Mouse (Mus musculus): ENCODE results near the gene Traf6. TPM values are rescaled to one million over a fixed set of nuclear protein-coding genes. Genes with fewer than 3 reads are reported as not detected.
"Not testable (repeated sequence)": the region's sequence is repeated elsewhere in the genome, so short reads cannot be mapped to it uniquely, and the experiment has no call there.

The Traf6 gene
- polyA plus RNA-seq, 1 experiment: 17.6 TPM

DNA sequence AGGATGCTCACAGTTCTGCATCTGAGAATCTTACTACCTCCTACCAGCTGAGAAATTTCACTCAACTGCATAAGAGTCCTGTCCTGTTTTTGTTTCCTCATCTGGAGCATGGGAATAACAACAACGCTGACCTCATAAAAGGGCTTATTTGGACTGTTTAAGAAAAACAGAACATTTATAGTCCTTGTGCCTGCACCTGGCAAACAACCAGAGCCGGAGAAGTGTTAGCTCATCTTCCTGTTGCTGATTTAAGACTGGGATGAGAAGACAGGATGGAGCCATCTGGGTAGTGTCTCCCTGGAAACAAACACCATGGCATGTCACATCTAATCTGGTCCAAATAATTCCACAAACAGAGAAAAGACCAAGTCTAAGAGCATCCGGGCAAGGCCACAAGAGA lies 55.3 kb downstream of the Traf6 start:
- Histone ChIP-seq H3K36me3 (ENCODE audit: control insufficient read depth, insufficient read depth, low read length, poor library complexity, severe bottlenecking) (no peaks in the 10 kb centered on the region), H3K9ac (ENCODE audit: low read depth, poor library complexity, severe bottlenecking) (no peak overlapping the region), H3K4me1 (ENCODE audit: control insufficient read depth, insufficient read depth, low read length) (peaks cover 1% of the 10 kb centered on the region), H3K27me3 (ENCODE audit: control insufficient read depth, insufficient read depth, low read length, poor library complexity, severe bottlenecking) (no peaks in the 10 kb centered on the region), H3K27ac (ENCODE audit: insufficient read depth, low read length) (no peak overlapping the region), H3K4me3 (ENCODE audit: low read depth, low read length) (no peak overlapping the region), H3K9me3 (replicated peaks; ENCODE audit: control insufficient read depth, insufficient read depth, low read length, poor library complexity, severe bottlenecking) (no peaks in the 10 kb centered on the region)
- TF ChIP-seq CTCF (IDR thresholded peaks at IDR 0.05; ENCODE audit: low read depth, low read length) (no peak), EP300 (IDR thresholded peaks at IDR 0.05; ENCODE audit: insufficient read depth, low read depth, low read length) (no peak), POLR2A (IDR thresholded peaks at IDR 0.05; ENCODE audit: insufficient read depth, low read length) (no peak)

- no peaks in the 10 kb centered on the region for H3K9me3 ChIP-seq (replicated peaks; ENCODE audit: control insufficient read depth, insufficient read depth, low read length, poor library complexity, severe bottlenecking)
- H3K27me3 ChIP-seq (ENCODE audit: control insufficient read depth, insufficient read depth, low read length, poor library complexity, severe bottlenecking): no peaks in the 10 kb centered on the region
- H3K27ac ChIP-seq (ENCODE audit: insufficient read depth, low read length): no peak overlapping the region
- no peak overlapping the region for H3K9ac ChIP-seq (ENCODE audit: low read depth, poor library complexity, severe bottlenecking)
- H3K4me1 ChIP-seq (ENCODE audit: control insufficient read depth, insufficient read depth, low read length): no peaks in the 10 kb centered on the region
- H3K36me3 ChIP-seq (ENCODE audit: control insufficient read depth, insufficient read depth, low read length, poor library complexity, severe bottlenecking): no peaks in the 10 kb centered on the region
- H3K4me3 ChIP-seq (ENCODE audit: low read depth, low read length): no peak overlapping the region
- no peak for TF ChIP-seq EP300 (IDR thresholded peaks at IDR 0.05; ENCODE audit: insufficient read depth, low read depth, low read length)
- TF ChIP-seq CTCF (IDR thresholded peaks at IDR 0.05; ENCODE audit: low read depth, low read length): no peak
- TF ChIP-seq POLR2A (IDR thresholded peaks at IDR 0.05; ENCODE audit: insufficient read depth, low read length): no peak
These were observed 61.7 kb downstream of the Traf6 start for GRCm38 (mm10) chr2:101739914-101740313.

DNA sequence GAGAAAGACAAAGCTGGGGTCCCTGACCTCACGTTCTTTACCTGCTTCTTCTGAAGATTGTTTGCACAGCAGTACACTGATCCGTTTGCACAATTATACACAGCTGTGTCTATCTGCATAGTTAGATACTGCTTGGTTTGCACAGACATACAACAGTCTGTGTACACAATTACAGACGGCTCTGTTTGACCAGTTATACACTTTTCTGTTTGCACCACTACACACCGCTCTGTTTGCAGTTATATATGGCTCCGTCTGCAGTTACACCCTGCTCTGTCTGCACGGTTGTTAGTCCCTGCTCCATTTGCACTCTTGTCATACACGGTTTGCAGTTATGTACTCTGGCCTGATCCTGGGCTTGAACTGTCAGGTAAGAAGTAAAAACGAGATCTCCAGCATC lies 63.4 kb downstream of the Traf6 start:
- Histone ChIP-seq H3K4me1 (ENCODE audit: control insufficient read depth, insufficient read depth, low read length) (no peaks in the 10 kb centered on the region), H3K9me3 (replicated peaks; ENCODE audit: control insufficient read depth, insufficient read depth, low read length, poor library complexity, severe bottlenecking) (no peaks in the 10 kb centered on the region), H3K9ac (ENCODE audit: low read depth, poor library complexity, severe bottlenecking) (no peak overlapping the region), H3K27me3 (ENCODE audit: control insufficient read depth, insufficient read depth, low read length, poor library complexity, severe bottlenecking) (no peaks in the 10 kb centered on the region), H3K4me3 (ENCODE audit: low read depth, low read length) (no peak overlapping the region), H3K27ac (ENCODE audit: insufficient read depth, low read length) (no peak overlapping the region), H3K36me3 (ENCODE audit: control insufficient read depth, insufficient read depth, low read length, poor library complexity, severe bottlenecking) (no peaks in the 10 kb centered on the region)
- no peak for TF ChIP-seq POLR2A (IDR thresholded peaks at IDR 0.05; ENCODE audit: insufficient read depth, low read length)
- TF ChIP-seq EP300 (IDR thresholded peaks at IDR 0.05; ENCODE audit: insufficient read depth, low read depth, low read length): no peak
- TF ChIP-seq CTCF (IDR thresholded peaks at IDR 0.05; ENCODE audit: low read depth, low read length): no peak

- Histone ChIP-seq H3K27me3 (ENCODE audit: control insufficient read depth, insufficient read depth, low read length, poor library complexity, severe bottlenecking) (no peaks in the 10 kb centered on the region), H3K4me1 (ENCODE audit: control insufficient read depth, insufficient read depth, low read length) (no peaks in the 10 kb centered on the region), H3K36me3 (ENCODE audit: control insufficient read depth, insufficient read depth, low read length, poor library complexity, severe bottlenecking) (no peaks in the 10 kb centered on the region), H3K4me3 (ENCODE audit: low read depth, low read length) (no peak overlapping the region), H3K9ac (ENCODE audit: low read depth, poor library complexity, severe bottlenecking) (no peak overlapping the region), H3K9me3 (replicated peaks; ENCODE audit: control insufficient read depth, insufficient read depth, low read length, poor library complexity, severe bottlenecking) (no peaks in the 10 kb centered on the region), H3K27ac (ENCODE audit: insufficient read depth, low read length) (no peak overlapping the region)
- TF ChIP-seq EP300 (IDR thresholded peaks at IDR 0.05; ENCODE audit: insufficient read depth, low read depth, low read length): no peak
- TF ChIP-seq CTCF (IDR thresholded peaks at IDR 0.05; ENCODE audit: low read depth, low read length): no peak
- TF ChIP-seq POLR2A (IDR thresholded peaks at IDR 0.05; ENCODE audit: insufficient read depth, low read length): no peak
These were observed 64.0 kb downstream of the Traf6 start for GRCm38 (mm10) chr2:101742072-101742860.

DNA sequence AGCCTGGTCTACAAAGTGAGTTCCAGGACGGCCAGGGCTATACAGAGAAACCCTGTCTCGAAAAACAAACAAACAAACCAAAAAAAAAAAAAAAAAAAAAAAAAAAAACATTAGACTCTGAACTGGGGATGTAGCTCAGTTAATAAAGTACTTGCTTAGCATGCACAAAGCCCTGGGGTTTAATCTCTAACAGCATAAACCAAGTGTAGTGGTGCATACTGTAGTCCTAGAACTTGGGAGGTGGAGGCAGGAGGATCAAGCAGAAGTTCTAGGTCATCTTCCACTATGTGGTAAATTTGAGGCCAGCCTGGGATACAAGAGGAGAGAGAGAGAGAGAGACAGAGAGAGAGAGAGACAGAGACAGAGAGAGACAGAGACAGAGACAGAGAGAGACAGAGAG lies 67.4 kb downstream of the Traf6 start:
- not testable (repeated sequence) for H3K27ac ChIP-seq (ENCODE audit: insufficient read depth, low read length); H3K4me3 ChIP-seq (ENCODE audit: low read depth, low read length); H3K36me3 ChIP-seq (ENCODE audit: control insufficient read depth, insufficient read depth, low read length, poor library complexity, severe bottlenecking); H3K9me3 ChIP-seq (replicated peaks; ENCODE audit: control insufficient read depth, insufficient read depth, low read length, poor library complexity, severe bottlenecking); H3K4me1 ChIP-seq (ENCODE audit: control insufficient read depth, insufficient read depth, low read length); H3K27me3 ChIP-seq (ENCODE audit: control insufficient read depth, insufficient read depth, low read length, poor library complexity, severe bottlenecking); H3K9ac ChIP-seq (ENCODE audit: low read depth, poor library complexity, severe bottlenecking)

- Histone ChIP-seq H3K4me1 (ENCODE audit: control insufficient read depth, insufficient read depth, low read length) (no peaks in the 10 kb centered on the region), H3K27ac (ENCODE audit: insufficient read depth, low read length) (no peak overlapping the region), H3K36me3 (ENCODE audit: control insufficient read depth, insufficient read depth, low read length, poor library complexity, severe bottlenecking) (no peaks in the 10 kb centered on the region), H3K9ac (ENCODE audit: low read depth, poor library complexity, severe bottlenecking) (no peak overlapping the region), H3K9me3 (replicated peaks; ENCODE audit: control insufficient read depth, insufficient read depth, low read length, poor library complexity, severe bottlenecking) (no peaks in the 10 kb centered on the region), H3K4me3 (ENCODE audit: low read depth, low read length) (no peak overlapping the region), H3K27me3 (ENCODE audit: control insufficient read depth, insufficient read depth, low read length, poor library complexity, severe bottlenecking) (no peaks in the 10 kb centered on the region)
- TF ChIP-seq EP300 (IDR thresholded peaks at IDR 0.05; ENCODE audit: insufficient read depth, low read depth, low read length) (no peak), POLR2A (IDR thresholded peaks at IDR 0.05; ENCODE audit: insufficient read depth, low read length) (no peak), CTCF (IDR thresholded peaks at IDR 0.05; ENCODE audit: low read depth, low read length) (no peak)
These were observed 68.3 kb downstream of the Traf6 start for GRCm38 (mm10) chr2:101746537-101746936.

Other genes starting within 250 kb of the Traf6 start
- not detected in 2 replicates for gene Rag2, start 53.7 kb upstream of the Traf6 start, polyA plus RNA-seq (2011; ENCODE audit: insufficient read depth, insufficient read length, low read depth, missing spikeins)
- gene Rag1, start 28.9 kb upstream of the Traf6 start, polyA plus RNA-seq (2011; ENCODE audit: insufficient read depth, insufficient read length, low read depth, missing spikeins): not detected in 2 replicates
- gene B230118H07Rik, start 28.9 kb upstream of the Traf6 start, polyA plus RNA-seq (2011; ENCODE audit: insufficient read depth, insufficient read length, low read depth, missing spikeins): 27.0 and 38.3 TPM in 2 replicates
- gene Prr5l, start 204.6 kb downstream of the Traf6 start, polyA plus RNA-seq (2011; ENCODE audit: insufficient read depth, insufficient read length, low read depth, missing spikeins): 28.2 and 28.6 TPM in 2 replicates
- gene Commd9, start 207.8 kb downstream of the Traf6 start, polyA plus RNA-seq (2011; ENCODE audit: insufficient read depth, insufficient read length, low read depth, missing spikeins): 29.5 and 32.2 TPM in 2 replicates